Mouse (Mus musculus) G1E (cell line): ENCODE measurements around the gene Rgs14. TPM values are rescaled to one million over a fixed set of nuclear protein-coding genes. Genes with fewer than 3 reads are reported as not detected.

Source experiments
- ATAC-seq: 2 replicates; pipeline ENCODE4 v1.8.0; 2016; ENCODE audit warnings: mild to moderate bottlenecking; ENCODE audit not compliant: insufficient number of reproducible peaks, poor library complexity, low FRiP score, severe bottlenecking; ENCODE audit errors: extremely low read depth
- DNase-seq: peaks from one replicate; pipeline ENCODE4 v3.0.0; 2012; ENCODE audit warnings: low spot score
- H3K27me3 ChIP-seq: 2 replicates; pipeline ENCODE4 v1.6.1; 2012; ENCODE audit warnings: mild to moderate bottlenecking, low read length, inconsistent platforms; ENCODE audit not compliant: insufficient read depth
- H3K36me3 ChIP-seq: replicated peaks from 2 replicates; pipeline ENCODE3; 2012; ENCODE audit warnings: mild to moderate bottlenecking, inconsistent platforms
- H3K4me1 ChIP-seq: 2 replicates; pipeline ENCODE4 v1.6.1; 2012; ENCODE audit warnings: low read depth, low read length, inconsistent platforms, mixed read lengths; ENCODE audit not compliant: insufficient read depth
- H3K4me3 ChIP-seq: 2 replicates; pipeline ENCODE4 v1.5.1; 2012; ENCODE audit warnings: low read depth, mild to moderate bottlenecking, inconsistent platforms, low read length, moderate library complexity, mixed read lengths
- H3K9me3 ChIP-seq: replicated peaks from 2 replicates; pipeline ENCODE4 v1.6.1; 2012; ENCODE audit warnings: inconsistent platforms
- CTCF ChIP-seq: IDR thresholded peaks from 2 replicates; pipeline ENCODE4 v1.5.1; 2012; ENCODE audit warnings: low read depth, low read length, inconsistent platforms, mixed read lengths
- GATA1 ChIP-seq: IDR thresholded peaks from 2 replicates; pipeline ENCODE4 v1.6.1; 2012; ENCODE audit warnings: borderline replicate concordance, low read length, inconsistent platforms, mixed read lengths
- GATA2 ChIP-seq: IDR thresholded peaks from 2 replicates; pipeline ENCODE4 v1.6.1; 2012; ENCODE audit warnings: low read depth, low read length, inconsistent platforms, borderline replicate concordance
- POLR2AphosphoS5 ChIP-seq: IDR thresholded peaks from 2 replicates; pipeline ENCODE4 v1.6.1; 2012; ENCODE audit warnings: low read depth, low read length, inconsistent platforms; ENCODE audit not compliant: insufficient replicate concordance
- TAL1 ChIP-seq: conservative IDR thresholded peaks from 2 replicates; pipeline ENCODE4 v1.6.1; 2012; ENCODE audit warnings: low read depth, low read length, inconsistent platforms, mixed read lengths
- polyA plus RNA-seq: library from polyadenylated mRNA; stranded (reverse); fragments of >175 nt; gene quantifications from 2 replicates; pipeline ENCODE4 v1.2.3, GENCODE M21; 2012
- total RNA-seq, 2 experiments: library from RNA; stranded (forward) in 1 of 2; stranded (reverse) in 1 of 2; fragments of 200-1000 nt in 1 of 2; fragments of >200 nt in 1 of 2; fragmentation: Nextera tagmentation in 1 of 2; gene quantifications; 2 replicates each; pipeline ENCODE4 v1.2.3; 2014 to 2017

The Rgs14 gene
- total and polyA plus RNA-seq, 3 experiments, result 2.2 to 10.1 (median 6.6) TPM

- no peak overlapping the region for H3K4me3 ChIP-seq
- 0 out of 2 replicates have a peak, but pooled peaks cover 2% of the 10 kb centered on the region for H3K4me1 ChIP-seq
- DNase-seq (no peak), ATAC-seq (no peak)
- H3K27me3 ChIP-seq, result peaks cover 73% of the 10 kb centered on the region
- TF ChIP-seq POLR2AphosphoS5, result no peak
- no peak for TF ChIP-seq CTCF
- TF ChIP-seq GATA2, result no peak
- TF ChIP-seq TAL1, result no peak
- no peak for TF ChIP-seq GATA1
- H3K36me3 ChIP-seq, result no peaks in the 10 kb centered on the region
- H3K9me3 ChIP-seq, result no peaks in the 10 kb centered on the region; the same call in 1 of the 2 replicates
Observed at GRCm38 (mm10) chr13:55399300-55400038, 29.9 kb downstream of the Rgs14 start.

DNA sequence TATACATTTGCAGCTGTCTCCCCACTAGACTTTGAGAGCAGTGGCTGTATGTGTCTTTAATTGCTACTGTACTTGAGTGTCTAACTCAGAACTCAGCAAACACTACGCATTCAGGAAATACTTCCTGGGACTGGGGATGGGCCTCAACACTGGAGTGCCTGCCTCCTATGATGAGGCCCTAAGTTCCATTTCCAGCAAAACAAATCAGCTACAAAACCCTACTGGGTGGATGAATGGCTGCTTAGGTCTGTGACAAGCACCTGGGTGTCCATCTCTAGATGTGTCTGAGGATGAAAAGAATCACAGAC is 30.5 kb downstream of the Rgs14 start:
- no peak for DNase-seq
- H3K27me3 ChIP-seq, result peaks cover 71% of the 10 kb centered on the region
- H3K36me3 ChIP-seq, result no peaks in the 10 kb centered on the region
- H3K4me1 ChIP-seq, result 0 out of 2 replicates have a peak, but pooled peaks cover 2% of the 10 kb centered on the region
- no peak overlapping the region for H3K4me3 ChIP-seq
- no peak for TF ChIP-seq POLR2AphosphoS5
- no peak for TF ChIP-seq TAL1
- TF ChIP-seq GATA2, result no peak
- no peak for TF ChIP-seq CTCF
- no peak for TF ChIP-seq GATA1
- H3K9me3 ChIP-seq, result peaks cover 4% of the 10 kb centered on the region
- no peak for ATAC-seq

DNA sequence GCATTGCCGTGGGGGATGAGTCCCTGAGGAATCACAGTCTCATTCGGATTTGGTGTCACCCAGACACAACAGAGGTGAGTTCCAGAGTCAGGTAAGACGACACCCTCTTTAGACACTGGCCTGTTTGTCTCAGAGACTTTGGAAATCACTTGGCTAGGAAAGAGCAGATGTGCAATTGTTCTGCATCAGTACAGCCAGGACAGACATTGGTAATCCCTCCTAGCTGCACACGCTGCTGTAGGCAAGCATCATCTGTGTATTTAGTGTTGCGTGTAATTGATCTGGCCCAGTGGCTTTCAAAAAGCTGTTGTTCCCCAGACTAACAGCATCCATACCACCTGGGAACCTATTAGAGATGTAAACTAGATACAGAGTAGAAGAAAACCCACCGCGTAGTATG is 33.7 kb downstream of the Rgs14 start:
- Histone ChIP-seq H3K36me3 (no peaks in the 10 kb centered on the region), H3K4me3 (no peak overlapping the region), H3K4me1 (peaks cover 7% of the 10 kb centered on the region), H3K27me3 (peaks cover 81% of the 10 kb centered on the region), H3K9me3 (peaks cover 8% of the 10 kb centered on the region)
- no peak for TF ChIP-seq POLR2AphosphoS5
- no peak for TF ChIP-seq GATA1
- TF ChIP-seq GATA2, result no peak
- TF ChIP-seq CTCF, result no peak
- no peak for TF ChIP-seq TAL1
- ATAC-seq, result no peak
- no peak for DNase-seq

DNA sequence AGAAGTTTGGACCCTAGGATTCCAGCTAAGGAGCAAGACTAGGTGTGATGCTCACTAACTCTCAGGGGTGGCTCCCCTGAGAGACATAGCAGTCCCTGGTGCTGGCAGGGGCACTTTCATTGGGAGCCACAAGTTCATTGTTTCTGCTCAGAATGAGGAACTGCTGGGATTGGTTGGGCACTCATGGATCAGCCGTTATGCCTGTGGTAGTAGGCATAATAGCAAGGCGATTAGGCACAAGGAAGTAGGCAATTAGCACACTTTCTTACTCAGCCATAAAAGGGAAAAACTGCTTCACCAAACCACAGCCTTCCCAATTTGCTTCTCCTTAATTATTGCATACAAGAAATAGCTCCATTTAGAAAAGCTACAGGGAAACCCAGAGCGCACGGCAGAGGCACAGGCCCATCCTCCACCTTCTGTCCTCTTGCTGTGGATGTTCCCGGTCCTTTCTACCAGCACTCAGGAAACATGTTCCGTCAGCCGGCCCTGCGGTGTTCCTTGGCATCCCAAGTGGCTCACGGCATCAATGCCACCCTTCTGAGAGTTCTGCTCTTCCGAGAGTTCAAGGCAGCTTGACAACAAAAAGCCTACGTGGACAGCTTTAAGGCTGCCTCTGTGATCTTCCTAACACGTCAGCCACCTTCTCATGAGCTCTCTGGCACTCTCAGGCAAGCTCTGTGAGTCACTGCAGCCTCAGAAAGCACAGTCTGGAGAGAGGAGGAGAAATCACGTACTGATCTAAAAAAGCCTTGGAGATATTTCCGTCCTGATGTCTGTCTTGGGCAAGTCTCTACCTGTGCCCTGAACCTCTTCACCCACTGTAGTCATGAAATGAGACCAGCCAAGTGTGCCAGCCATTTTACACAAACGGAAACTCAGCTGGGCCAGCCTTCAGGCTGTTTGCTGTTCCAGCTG is 34.7 kb downstream of the Rgs14 start:
- H3K9me3 ChIP-seq, result peaks cover 8% of the 10 kb centered on the region
- no peak overlapping the region for H3K4me3 ChIP-seq
- no peak for ATAC-seq
- peaks cover 80% of the 10 kb centered on the region for H3K27me3 ChIP-seq
- H3K36me3 ChIP-seq, result no peaks in the 10 kb centered on the region
- no peak for TF ChIP-seq GATA1
- TF ChIP-seq TAL1, result no peak
- TF ChIP-seq POLR2AphosphoS5, result no peak
- TF ChIP-seq CTCF, result no peak
- no peak for TF ChIP-seq GATA2
- peaks cover 7% of the 10 kb centered on the region for H3K4me1 ChIP-seq
- DNase-seq, result no peak

GRCm38 (mm10) chr13:55404853-55405782 is 35.6 kb downstream of the Rgs14 start:
- no peak overlapping the region for H3K4me3 ChIP-seq

More at GRCm38 (mm10) chr13:55404853-55405782, 35.6 kb downstream of the Rgs14 start:
- H3K4me1 ChIP-seq, result peaks cover 7% of the 10 kb centered on the region
- peaks cover 8% of the 10 kb centered on the region for H3K9me3 ChIP-seq
- peak; percentile 47 for DNase-seq
- H3K27me3 ChIP-seq, result peaks cover 82% of the 10 kb centered on the region
- TF ChIP-seq CTCF (peak; percentile 77), TAL1 (no peak)
- no peaks in the 10 kb centered on the region for H3K36me3 ChIP-seq
- no peak for ATAC-seq
